Mouse (Mus musculus): ENCODE measurements around the gene Auts2. TPM values are rescaled to one million over a fixed set of nuclear protein-coding genes. Genes with fewer than 3 reads are reported as not detected.
A peak's percentile ranks its signal among the peaks of the same experiment; 100 is the strongest.

The Auts2 gene
- polyA plus RNA-seq, 1 experiment from 2014 or later, result 30.4 TPM

DNA sequence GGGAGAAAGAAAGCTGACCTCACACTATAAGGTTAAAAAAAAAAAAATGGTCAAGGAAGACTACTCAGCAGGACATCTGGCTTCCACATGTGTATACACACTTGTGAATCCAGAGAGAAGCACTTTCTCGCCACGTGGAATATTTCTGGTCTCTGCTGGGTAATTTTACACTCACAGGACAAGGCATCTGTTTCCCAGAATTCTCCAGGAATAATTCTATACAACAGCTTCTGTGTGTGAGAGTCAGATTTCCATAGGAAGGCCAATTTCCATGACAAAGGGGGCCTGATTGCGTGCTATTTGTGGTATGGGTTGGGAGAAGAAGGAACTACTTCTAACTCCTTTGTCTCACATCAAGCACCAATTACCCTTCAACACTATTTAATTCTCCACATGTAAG, 1016.5 kb downstream of the Auts2 start:
- no peak overlapping the region for H3K9ac ChIP-seq (ENCODE audit: low read length)
- 45% methylated on average over 3 of the region's 3 CpGs for WGBS
- H3K4me2 ChIP-seq (ENCODE audit: low read length), result no peak overlapping the region
- H3K27me3 ChIP-seq (replicated peaks; ENCODE audit: control insufficient read depth, insufficient read depth, low read length), result no peaks in the 10 kb centered on the region
- H3K27ac ChIP-seq (ENCODE audit: low read depth), result no peak overlapping the region
- DNase-seq (ENCODE audit: low spot score), result no peak
- no peak overlapping the region for H3K4me3 ChIP-seq (ENCODE audit: low read depth, low read length)
- H3K9me3 ChIP-seq (ENCODE audit: control insufficient read depth, low read length), result no peaks in the 10 kb centered on the region
- H3K36me3 ChIP-seq (ENCODE audit: control insufficient read depth, insufficient read depth, low read length), result peaks cover 5% of the 10 kb centered on the region
- H3K4me1 ChIP-seq (replicated peaks; ENCODE audit: control insufficient read depth, insufficient read depth, low read length), result peaks cover 11% of the 10 kb centered on the region
- ATAC-seq (replicated peaks; ENCODE audit: low FRiP score, low TSS enrichment, low read depth), result no peak

DNA sequence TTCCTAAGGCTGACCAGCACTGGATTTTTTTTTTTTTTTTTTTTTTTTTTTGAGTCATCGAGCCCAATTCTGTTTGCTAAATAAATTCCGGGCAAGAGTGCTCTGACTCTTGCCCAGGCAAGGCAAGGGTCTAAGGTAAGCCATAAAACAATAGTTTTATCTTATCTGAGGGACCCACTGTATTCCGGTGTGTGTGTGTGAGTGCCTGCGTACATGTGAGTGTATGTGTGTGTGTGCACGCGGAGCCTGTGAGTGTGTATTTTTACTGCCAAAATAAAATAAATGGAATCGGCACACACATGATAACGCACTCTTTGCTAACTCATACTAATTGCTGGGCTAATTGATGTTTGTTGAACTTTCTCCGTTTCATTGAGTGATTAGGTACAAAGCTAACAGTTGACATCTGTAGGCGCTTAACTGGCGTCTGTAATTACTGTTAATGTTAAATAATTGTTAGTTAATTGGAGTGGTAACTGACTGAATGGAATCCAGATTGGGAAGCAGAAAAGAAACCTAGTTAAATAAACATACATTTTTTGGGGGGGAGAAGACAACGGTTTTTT, 1018.2 kb downstream of the Auts2 start:
- H3K27ac ChIP-seq (ENCODE audit: low read depth), result no peak overlapping the region
- H3K4me1 ChIP-seq (replicated peaks; ENCODE audit: control insufficient read depth, insufficient read depth, low read length), result peaks cover 8% of the 10 kb centered on the region; the same call in 1 of the 2 replicates
- H3K4me2 ChIP-seq (ENCODE audit: low read length), result no peak overlapping the region
- DNase-seq (ENCODE audit: low spot score) (no peak), ATAC-seq (replicated peaks; ENCODE audit: low FRiP score, low TSS enrichment, low read depth) (peak; percentile 45; the same call in 1 of the 2 replicates)
- H3K27me3 ChIP-seq (replicated peaks; ENCODE audit: control insufficient read depth, insufficient read depth, low read length), result no peaks in the 10 kb centered on the region
- WGBS, result 54% methylated on average over 12 of the region's 12 CpGs
- no peak overlapping the region for H3K4me3 ChIP-seq (ENCODE audit: low read depth, low read length)
- no peak overlapping the region for H3K9ac ChIP-seq (ENCODE audit: low read length)
- peaks cover 5% of the 10 kb centered on the region for H3K36me3 ChIP-seq (ENCODE audit: control insufficient read depth, insufficient read depth, low read length)
- H3K9me3 ChIP-seq (ENCODE audit: control insufficient read depth, low read length), result no peaks in the 10 kb centered on the region

DNA sequence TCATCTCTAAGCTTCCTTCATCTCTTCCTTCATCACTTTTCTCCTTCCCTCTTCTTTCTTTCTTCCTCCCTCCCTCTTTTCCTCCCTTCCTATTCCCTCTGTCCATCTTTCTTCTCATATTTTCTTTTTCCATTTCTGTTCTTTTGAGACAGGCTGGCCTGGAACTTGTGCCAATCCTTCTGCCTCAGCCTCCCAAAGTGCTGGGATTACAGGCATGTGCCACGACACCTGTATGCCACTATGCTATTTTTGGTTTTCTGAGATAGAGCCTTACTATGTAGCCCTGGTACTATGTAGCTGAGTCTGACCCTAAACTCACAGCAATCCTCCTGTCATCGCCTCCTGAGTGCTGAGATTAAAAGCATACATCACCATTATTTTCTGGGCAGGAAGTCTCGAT, 1023.6 kb downstream of the Auts2 start:
- Histone ChIP-seq H3K9me3 (ENCODE audit: control insufficient read depth, low read length) (no peaks in the 10 kb centered on the region), H3K36me3 (ENCODE audit: control insufficient read depth, insufficient read depth, low read length) (no peaks in the 10 kb centered on the region), H3K27ac (ENCODE audit: low read depth) (no peak overlapping the region), H3K9ac (ENCODE audit: low read length) (no peak overlapping the region), H3K4me2 (ENCODE audit: low read length) (no peak overlapping the region), H3K4me1 (replicated peaks; ENCODE audit: control insufficient read depth, insufficient read depth, low read length) (peaks cover 11% of the 10 kb centered on the region), H3K4me3 (ENCODE audit: low read depth, low read length) (no peak overlapping the region), H3K27me3 (replicated peaks; ENCODE audit: control insufficient read depth, insufficient read depth, low read length) (no peaks in the 10 kb centered on the region)
- ATAC-seq (replicated peaks; ENCODE audit: low FRiP score, low TSS enrichment, low read depth), result no peak
- no peak for DNase-seq (ENCODE audit: low spot score)
- WGBS, result 90% methylated on average over 3 of the region's 3 CpGs

DNA sequence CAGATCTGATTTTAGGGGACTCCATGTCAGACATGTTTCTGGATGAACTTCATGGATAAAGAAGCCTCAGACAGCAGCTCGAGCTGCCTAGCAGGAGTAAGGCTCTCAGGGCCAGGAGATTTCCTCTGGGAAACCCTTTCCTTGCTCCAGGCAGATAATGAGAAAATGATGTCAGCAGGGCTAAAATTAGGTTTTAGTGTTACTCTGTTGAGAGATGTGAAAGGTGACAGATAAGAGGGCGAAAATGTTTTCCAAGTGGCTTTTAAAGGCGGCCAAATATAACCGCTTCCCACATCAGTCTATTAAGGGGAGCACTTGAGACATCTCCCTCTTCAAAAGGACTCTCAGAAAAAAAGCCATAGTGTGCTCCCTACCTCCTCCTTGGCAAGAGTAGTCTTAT, 1025.5 kb downstream of the Auts2 start:
- no peak overlapping the region for H3K4me2 ChIP-seq (ENCODE audit: low read length)
- H3K27me3 ChIP-seq (replicated peaks; ENCODE audit: control insufficient read depth, insufficient read depth, low read length), result no peaks in the 10 kb centered on the region
- H3K36me3 ChIP-seq (ENCODE audit: control insufficient read depth, insufficient read depth, low read length), result no peaks in the 10 kb centered on the region
- no peak for DNase-seq (ENCODE audit: low spot score)
- no peaks in the 10 kb centered on the region for H3K9me3 ChIP-seq (ENCODE audit: control insufficient read depth, low read length)
- 61% methylated on average over 4 of the region's 4 CpGs for WGBS
- H3K4me1 ChIP-seq (replicated peaks; ENCODE audit: control insufficient read depth, insufficient read depth, low read length), result peaks cover 11% of the 10 kb centered on the region
- no peak overlapping the region for H3K4me3 ChIP-seq (ENCODE audit: low read depth, low read length)
- H3K27ac ChIP-seq (ENCODE audit: low read depth), result no peak overlapping the region
- no peak for ATAC-seq (replicated peaks; ENCODE audit: low FRiP score, low TSS enrichment, low read depth)
- H3K9ac ChIP-seq (ENCODE audit: low read length), result no peak overlapping the region

DNA sequence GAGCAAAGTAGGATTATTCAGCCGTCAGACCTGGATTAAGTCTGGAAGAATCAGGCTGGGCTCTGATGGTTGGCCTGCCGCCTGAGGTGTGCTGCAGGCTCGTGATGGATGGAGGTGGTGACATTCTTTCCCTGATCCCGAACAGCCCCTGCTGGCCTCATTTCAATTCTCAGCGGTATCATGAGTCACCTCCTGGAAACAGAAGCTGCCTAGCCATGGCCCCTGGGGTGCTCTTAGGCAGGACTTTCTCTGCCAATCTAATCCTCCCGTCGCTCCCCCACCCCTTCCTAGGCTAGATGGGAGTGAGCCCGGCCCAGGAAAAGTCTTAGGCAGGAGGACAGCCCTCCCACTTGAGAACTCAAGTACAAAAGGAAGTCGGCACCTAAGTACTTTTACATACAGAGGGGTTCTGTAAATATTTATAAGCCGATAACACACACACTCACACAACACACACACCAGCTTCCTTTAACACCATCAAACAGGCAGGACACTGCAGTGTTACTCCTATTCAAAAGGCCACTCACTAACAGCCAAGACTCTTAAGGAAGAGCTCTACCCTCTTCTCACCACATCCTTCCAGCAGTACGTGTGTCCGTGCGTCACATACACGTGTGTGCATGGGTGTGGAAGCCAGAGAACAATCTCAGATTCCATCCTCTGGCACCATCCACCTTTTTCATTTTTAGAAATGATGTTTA, 1027.3 kb downstream of the Auts2 start:
- peak; percentile 42 for ATAC-seq (replicated peaks; ENCODE audit: low FRiP score, low TSS enrichment, low read depth)
- no peak overlapping the region for H3K27ac ChIP-seq (ENCODE audit: low read depth)

DNA sequence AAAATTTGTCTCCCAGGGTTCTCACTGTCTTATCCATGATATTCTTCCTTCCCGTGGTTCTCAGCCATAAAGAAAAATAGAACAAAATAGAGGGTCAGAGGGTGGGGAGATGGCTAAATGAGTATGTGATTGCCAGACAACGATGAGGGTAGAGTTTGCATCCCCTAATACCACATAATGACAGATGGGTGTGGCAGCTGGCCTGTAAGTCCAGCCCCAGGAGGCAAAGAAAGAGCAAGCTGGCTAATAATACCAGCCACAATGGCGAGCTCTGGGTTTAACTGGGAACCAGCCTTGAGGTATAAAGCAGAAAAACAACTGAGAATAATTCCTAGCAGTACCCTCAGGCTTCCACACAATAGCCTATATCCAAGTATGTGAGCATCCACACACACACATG, 1029.4 kb downstream of the Auts2 start:
- no peak overlapping the region for H3K4me3 ChIP-seq (ENCODE audit: low read depth, low read length)
- no peak for DNase-seq (ENCODE audit: low spot score)
- no peak for ATAC-seq (replicated peaks; ENCODE audit: low FRiP score, low TSS enrichment, low read depth)
- no peaks in the 10 kb centered on the region for H3K9me3 ChIP-seq (ENCODE audit: control insufficient read depth, low read length)
- no peaks in the 10 kb centered on the region for H3K27me3 ChIP-seq (replicated peaks; ENCODE audit: control insufficient read depth, insufficient read depth, low read length)
- no peak overlapping the region for H3K4me2 ChIP-seq (ENCODE audit: low read length)
- no peak overlapping the region for H3K9ac ChIP-seq (ENCODE audit: low read length)
- no peaks in the 10 kb centered on the region for H3K36me3 ChIP-seq (ENCODE audit: control insufficient read depth, insufficient read depth, low read length)
- H3K27ac ChIP-seq (ENCODE audit: low read depth), result no peak overlapping the region
- WGBS, result 69% methylated on average over 3 of the region's 3 CpGs
- peaks cover 11% of the 10 kb centered on the region for H3K4me1 ChIP-seq (replicated peaks; ENCODE audit: control insufficient read depth, insufficient read depth, low read length)

More for the DNA sequence above, 1027.3 kb downstream of the Auts2 start:
- Histone ChIP-seq H3K4me3 (ENCODE audit: low read depth, low read length) (no peak overlapping the region), H3K27me3 (replicated peaks; ENCODE audit: control insufficient read depth, insufficient read depth, low read length) (no peaks in the 10 kb centered on the region), H3K9ac (ENCODE audit: low read length) (no peak overlapping the region), H3K36me3 (ENCODE audit: control insufficient read depth, insufficient read depth, low read length) (no peaks in the 10 kb centered on the region), H3K4me2 (ENCODE audit: low read length) (no peak overlapping the region), H3K4me1 (replicated peaks; ENCODE audit: control insufficient read depth, insufficient read depth, low read length) (peaks cover 11% of the 10 kb centered on the region), H3K9me3 (ENCODE audit: control insufficient read depth, low read length) (no peaks in the 10 kb centered on the region)
- no peak for DNase-seq (ENCODE audit: low spot score)
- 21% methylated on average over 14 of the region's 14 CpGs for WGBS

DNA sequence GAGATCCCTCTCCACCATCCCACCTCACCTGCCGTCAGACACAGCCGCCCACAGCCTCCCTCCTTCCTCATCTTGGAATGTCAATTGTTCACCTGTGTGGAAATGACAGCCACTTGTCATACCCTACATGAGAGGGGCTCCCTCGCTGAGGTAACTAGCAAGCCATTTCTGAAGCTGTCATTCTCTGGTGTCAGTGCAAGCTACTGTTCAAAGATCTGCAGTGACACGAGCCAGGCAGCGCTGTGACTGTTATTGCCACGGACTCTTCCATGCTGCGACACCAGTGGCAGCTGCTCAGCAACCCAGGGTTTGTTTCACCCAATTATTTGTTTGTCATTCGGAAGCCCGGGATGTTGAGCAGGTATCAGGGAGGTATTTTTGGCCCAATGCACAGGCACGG, 1030.5 kb downstream of the Auts2 start:
- no peak overlapping the region for H3K9ac ChIP-seq (ENCODE audit: low read length)
- H3K4me2 ChIP-seq (ENCODE audit: low read length), result no peak overlapping the region
- H3K27ac ChIP-seq (ENCODE audit: low read depth), result no peak overlapping the region
- no peaks in the 10 kb centered on the region for H3K27me3 ChIP-seq (replicated peaks; ENCODE audit: control insufficient read depth, insufficient read depth, low read length)
- peaks cover 11% of the 10 kb centered on the region for H3K4me1 ChIP-seq (replicated peaks; ENCODE audit: control insufficient read depth, insufficient read depth, low read length)
- WGBS, result 84% methylated on average over 10 of the region's 10 CpGs
- no peaks in the 10 kb centered on the region for H3K36me3 ChIP-seq (ENCODE audit: control insufficient read depth, insufficient read depth, low read length)
- no peaks in the 10 kb centered on the region for H3K9me3 ChIP-seq (ENCODE audit: control insufficient read depth, low read length)
- H3K4me3 ChIP-seq (ENCODE audit: low read depth, low read length), result no peak overlapping the region
- ATAC-seq (replicated peaks; ENCODE audit: low FRiP score, low TSS enrichment, low read depth) (no peak), DNase-seq (ENCODE audit: low spot score) (no peak)

DNA sequence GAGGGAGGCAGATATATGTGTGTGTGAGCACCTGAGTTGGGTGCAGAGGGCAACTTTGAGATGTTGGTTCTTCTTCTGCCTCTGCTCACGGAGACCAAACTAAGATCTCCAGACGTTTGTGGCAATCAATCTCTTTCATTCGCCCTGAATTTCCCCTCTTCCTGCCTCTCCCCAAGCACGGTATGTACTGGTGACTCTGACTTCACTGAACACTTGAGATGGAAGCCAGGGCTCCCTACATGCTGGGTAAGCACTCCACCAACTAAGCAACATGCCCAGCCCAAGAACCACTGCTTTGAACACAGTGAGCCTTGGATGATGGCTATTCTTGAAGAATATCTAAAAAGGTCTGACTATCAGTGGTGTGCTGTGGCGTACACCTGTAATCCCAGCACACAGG, 1032.5 kb downstream of the Auts2 start:
- Histone ChIP-seq H3K27ac (ENCODE audit: low read depth) (no peak overlapping the region), H3K9me3 (ENCODE audit: control insufficient read depth, low read length) (no peaks in the 10 kb centered on the region), H3K4me1 (replicated peaks; ENCODE audit: control insufficient read depth, insufficient read depth, low read length) (peaks cover 1% of the 10 kb centered on the region), H3K27me3 (replicated peaks; ENCODE audit: control insufficient read depth, insufficient read depth, low read length) (no peaks in the 10 kb centered on the region), H3K4me3 (ENCODE audit: low read depth, low read length) (no peak overlapping the region), H3K36me3 (ENCODE audit: control insufficient read depth, insufficient read depth, low read length) (no peaks in the 10 kb centered on the region), H3K9ac (ENCODE audit: low read length) (no peak overlapping the region), H3K4me2 (ENCODE audit: low read length) (no peak overlapping the region)
- 50% methylated on average over 5 of the region's 5 CpGs for WGBS
- DNase-seq (ENCODE audit: low spot score) (no peak), ATAC-seq (replicated peaks; ENCODE audit: low FRiP score, low TSS enrichment, low read depth) (no peak)

DNA sequence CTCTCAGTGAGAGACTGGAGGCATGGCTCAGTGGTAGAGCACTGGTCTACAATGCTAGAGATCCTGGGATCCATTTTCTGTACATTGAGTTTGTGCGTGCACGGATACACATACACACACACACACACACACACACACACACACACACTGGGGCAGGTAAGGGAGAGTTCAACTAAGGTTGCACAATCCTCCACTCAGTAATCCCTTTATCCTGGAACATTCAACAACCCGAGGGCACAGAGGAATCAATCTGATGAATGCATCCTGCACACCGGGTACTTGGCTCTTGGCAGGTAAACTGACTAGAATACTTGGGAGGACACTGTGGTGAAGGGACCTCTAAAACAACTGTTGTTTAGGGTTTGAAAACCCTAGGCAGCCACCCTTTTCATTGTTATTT, 1033.8 kb downstream of the Auts2 start:
- Histone ChIP-seq H3K36me3 (ENCODE audit: control insufficient read depth, insufficient read depth, low read length) (no peaks in the 10 kb centered on the region), H3K9ac (ENCODE audit: low read length) (no peak overlapping the region), H3K27ac (ENCODE audit: low read depth) (no peak overlapping the region), H3K4me3 (ENCODE audit: low read depth, low read length) (no peak overlapping the region), H3K27me3 (replicated peaks; ENCODE audit: control insufficient read depth, insufficient read depth, low read length) (no peaks in the 10 kb centered on the region), H3K4me2 (ENCODE audit: low read length) (no peak overlapping the region), H3K9me3 (ENCODE audit: control insufficient read depth, low read length) (no peaks in the 10 kb centered on the region), H3K4me1 (replicated peaks; ENCODE audit: control insufficient read depth, insufficient read depth, low read length) (no peaks in the 10 kb centered on the region)
- ATAC-seq (replicated peaks; ENCODE audit: low FRiP score, low TSS enrichment, low read depth) (no peak), DNase-seq (ENCODE audit: low spot score) (no peak)
- WGBS, result 84% methylated on average over 4 of the region's 4 CpGs
